Mouse (Mus musculus) neural tube, embryonic 15.5 days (tissue): Measurements from ENCODE around the gene Iqcb1. TPM values are rescaled to one million over a fixed set of nuclear protein-coding genes. Genes with fewer than 3 reads are reported as not detected.

ENCODE experiments used
- ATAC-seq: fragments of 200-750 bp; cut with Nextera tagmentation; 2 replicates; pipeline ENCODE4 v1.8.0; 2017; ENCODE audit warnings: mild to moderate bottlenecking, moderate TSS enrichment, moderate library complexity; ENCODE audit not compliant: low FRiP score
- H3K27ac ChIP-seq: fragments of 300-500 bp; sonication (generic); replicated peaks from 2 replicates; pipeline ENCODE4 v1.5.1; 2015; ENCODE audit warnings: mild to moderate bottlenecking, inconsistent platforms
- H3K27me3 ChIP-seq: fragments of 300-500 bp; sonication (generic); replicated peaks from 2 replicates; pipeline ENCODE4 v1.6.1; 2015; ENCODE audit warnings: inconsistent platforms
- H3K36me3 ChIP-seq: fragments of 300-500 bp; sonication (generic); 2 replicates; pipeline ENCODE4 v1.6.1; 2015; ENCODE audit warnings: inconsistent platforms
- H3K4me1 ChIP-seq: fragments of 300-500 bp; sonication (generic); 2 replicates; pipeline ENCODE4 v1.6.1; 2015; ENCODE audit warnings: inconsistent platforms
- H3K4me2 ChIP-seq: fragments of 300-500 bp; sonication (generic); 2 replicates; pipeline ENCODE4 v1.6.1; 2015; ENCODE audit warnings: inconsistent platforms, mild to moderate bottlenecking, moderate library complexity
- H3K4me3 ChIP-seq: fragments of 300-500 bp; sonication (generic); replicated peaks from 2 replicates; pipeline ENCODE4 v1.5.1; 2015; ENCODE audit warnings: mild to moderate bottlenecking, inconsistent platforms
- H3K9ac ChIP-seq: fragments of 300-500 bp; sonication (generic); replicated peaks from 2 replicates; pipeline ENCODE4 v1.6.1; 2015; ENCODE audit warnings: mild to moderate bottlenecking, inconsistent platforms
- H3K9me3 ChIP-seq: fragments of 300-500 bp; sonication (generic); replicated peaks from 2 replicates; pipeline ENCODE4 v1.6.1; 2016; ENCODE audit warnings: inconsistent platforms
- WGBS: fragments of 180-500 bp; shearing (Covaris S2); methylation state at CpG from one replicate; pipeline ENCODE4 v1.1.7; 2015; ENCODE audit warnings: mixed read lengths; 5-methylcytosine and 5-hydroxymethylcytosine counted together
- microRNA-seq: library from miRNA; unstranded; fragments of <30 nt; microRNA quantifications from one replicate; pipeline ENCODE4, GENCODE M21; 2017
- polyA plus RNA-seq: library from polyadenylated mRNA; unstranded; fragments of >200 nt; fragmentation: Nextera tagmentation; extraction: Ambion mirVana; gene quantifications from 2 replicates; pipeline ENCODE4 v1.2.1, GENCODE M21; 2015

The Iqcb1 gene
- polyA plus RNA-seq, 1 experiment from 2014 or later, result 61.1 TPM

DNA sequence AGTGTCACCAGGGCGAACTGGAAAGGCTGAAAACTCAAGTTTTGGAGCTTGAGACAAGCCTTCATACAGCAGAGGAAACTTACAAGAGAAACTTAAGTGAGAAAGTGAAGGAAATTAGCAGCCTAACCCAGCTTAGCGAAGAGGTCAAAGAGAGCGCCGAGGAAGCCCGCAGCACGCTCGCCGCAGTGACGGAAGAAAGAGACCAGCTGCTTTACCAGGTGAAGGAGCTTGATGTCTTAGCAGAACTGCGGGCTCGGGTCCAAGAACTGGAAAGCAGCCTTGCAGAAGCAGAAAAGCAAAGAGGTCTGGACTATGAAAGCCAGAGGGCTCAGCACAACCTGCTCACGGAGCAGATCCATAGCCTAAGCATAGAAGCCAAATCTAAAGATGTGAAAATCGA is 84.1 kb downstream of the Iqcb1 start:
- no peak for ATAC-seq
- WGBS, result 95% methylated on average over 13 of the region's 13 CpGs
- no peak overlapping the region for H3K27ac ChIP-seq
- H3K4me3 ChIP-seq, result no peak overlapping the region
- H3K4me1 ChIP-seq, result no peaks in the 10 kb centered on the region
- peaks cover 69% of the 10 kb centered on the region for H3K36me3 ChIP-seq
- H3K9ac ChIP-seq, result no peak overlapping the region
- no peak overlapping the region for H3K4me2 ChIP-seq
- no peaks in the 10 kb centered on the region for H3K9me3 ChIP-seq
- H3K27me3 ChIP-seq, result no peaks in the 10 kb centered on the region

DNA sequence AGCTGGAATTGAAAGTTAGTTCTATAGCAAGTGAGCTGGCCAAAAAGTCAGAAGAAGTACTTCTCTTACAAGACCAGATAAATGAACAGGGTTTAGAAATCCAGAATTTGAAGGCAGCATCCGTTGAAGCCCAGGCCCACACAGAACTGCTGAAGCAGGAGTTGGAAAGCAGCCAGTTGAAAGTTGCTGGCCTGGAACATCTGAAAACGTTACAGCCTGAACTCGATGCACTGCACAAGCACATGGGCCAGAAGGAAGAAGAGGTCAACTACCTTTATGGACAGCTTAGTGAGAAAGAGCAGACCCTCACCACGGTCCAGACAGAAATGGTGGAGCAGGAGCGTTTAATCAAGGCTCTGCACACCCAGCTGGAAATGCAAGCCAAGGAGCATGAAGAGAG is 86.0 kb downstream of the Iqcb1 start:
- H3K9ac ChIP-seq, result no peak overlapping the region
- ATAC-seq, result no peak
- H3K4me1 ChIP-seq, result no peaks in the 10 kb centered on the region
- no peak overlapping the region for H3K4me2 ChIP-seq
- 85% methylated on average over 5 of the region's 5 CpGs for WGBS
- no peaks in the 10 kb centered on the region for H3K27me3 ChIP-seq
- peaks cover 74% of the 10 kb centered on the region for H3K36me3 ChIP-seq
- no peaks in the 10 kb centered on the region for H3K9me3 ChIP-seq
- no peak overlapping the region for H3K4me3 ChIP-seq
- no peak overlapping the region for H3K27ac ChIP-seq

DNA sequence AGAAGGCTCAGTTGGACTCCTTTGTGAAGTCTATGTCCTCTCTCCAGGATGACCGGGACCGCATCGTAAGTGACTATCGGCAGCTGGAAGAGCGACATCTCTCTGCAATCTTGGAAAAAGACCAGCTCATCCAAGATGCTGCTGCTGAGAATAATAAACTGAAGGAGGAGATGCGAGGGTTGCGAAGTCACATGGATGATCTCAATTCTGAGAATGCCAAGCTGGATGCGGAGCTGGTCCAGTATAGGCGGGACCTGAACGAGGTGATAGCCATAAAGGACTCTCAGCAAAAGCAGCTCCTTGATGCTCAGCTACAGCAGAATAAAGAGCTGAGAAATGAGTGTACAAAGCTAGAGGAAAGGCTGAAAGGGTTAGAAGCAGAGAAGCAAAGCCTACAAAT is 90.3 kb downstream of the Iqcb1 start:
- Histone ChIP-seq H3K9me3 (no peaks in the 10 kb centered on the region), H3K4me2 (no peak overlapping the region), H3K27me3 (no peaks in the 10 kb centered on the region), H3K36me3 (peaks cover 77% of the 10 kb centered on the region), H3K27ac (no peak overlapping the region), H3K4me1 (no peaks in the 10 kb centered on the region), H3K4me3 (no peak overlapping the region), H3K9ac (no peak overlapping the region)
- WGBS, result 90% methylated on average over 10 of the region's 10 CpGs
- no peak for ATAC-seq

DNA sequence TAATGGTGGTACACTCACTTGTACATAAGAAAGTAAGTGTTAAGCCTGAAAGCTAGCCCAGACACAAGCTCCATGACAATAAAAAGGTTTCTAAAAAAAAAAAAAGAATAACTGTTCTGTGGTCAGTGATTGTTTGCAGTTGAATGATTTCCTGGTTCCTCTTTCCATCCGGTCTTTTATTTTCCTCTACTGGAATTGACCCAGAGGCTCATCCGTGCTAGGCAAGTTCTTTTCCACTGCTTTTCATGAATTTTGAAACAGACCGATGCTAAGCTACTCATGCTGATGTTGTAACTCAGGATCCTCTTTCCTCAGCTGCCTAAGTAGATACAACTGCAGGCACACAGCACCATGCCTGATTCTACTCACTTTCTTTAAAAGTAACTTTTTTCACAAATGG is 92.2 kb downstream of the Iqcb1 start:
- 82% methylated on average over 3 of the region's 3 CpGs for WGBS

DNA sequence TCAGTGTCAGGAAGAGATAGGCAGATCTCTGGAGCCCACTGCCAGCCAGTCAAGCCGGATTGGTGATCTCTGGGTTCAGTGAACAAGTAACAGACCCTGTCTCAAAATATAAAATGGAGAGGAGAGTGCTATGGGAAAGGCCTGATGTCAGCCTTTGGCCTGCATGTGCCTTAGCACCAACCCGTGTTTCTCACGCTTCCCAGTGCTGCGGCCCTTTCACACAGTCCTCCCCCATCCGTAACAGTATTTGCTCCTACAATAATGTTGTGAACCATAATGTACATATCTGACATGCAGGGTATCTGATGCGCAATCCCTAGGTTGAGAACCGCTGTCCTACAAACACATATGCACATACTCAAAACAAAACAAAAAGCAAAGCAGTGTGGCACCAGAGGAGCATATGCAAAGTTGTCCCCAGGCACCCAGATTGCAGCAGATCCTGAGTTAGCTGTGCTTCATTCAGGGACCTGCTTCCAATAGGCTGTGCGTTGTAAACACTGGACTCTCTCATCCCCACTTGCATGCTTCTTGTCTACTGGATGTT is 93.0 kb downstream of the Iqcb1 start:
- Histone ChIP-seq H3K9ac (no peak overlapping the region), H3K4me1 (no peaks in the 10 kb centered on the region), H3K9me3 (no peaks in the 10 kb centered on the region), H3K4me2 (no peak overlapping the region), H3K4me3 (no peak overlapping the region), H3K27ac (no peak overlapping the region), H3K27me3 (no peaks in the 10 kb centered on the region), H3K36me3 (peaks cover 71% of the 10 kb centered on the region)
- 96% methylated on average over 8 of the region's 8 CpGs for WGBS
- ATAC-seq, result no peak

More for the DNA sequence above, 92.2 kb downstream of the Iqcb1 start:
- Histone ChIP-seq H3K9me3 (no peaks in the 10 kb centered on the region), H3K4me2 (no peak overlapping the region), H3K4me3 (no peak overlapping the region), H3K36me3 (peaks cover 71% of the 10 kb centered on the region), H3K9ac (no peak overlapping the region), H3K27ac (no peak overlapping the region), H3K4me1 (no peaks in the 10 kb centered on the region), H3K27me3 (no peaks in the 10 kb centered on the region)
- no peak for ATAC-seq

DNA sequence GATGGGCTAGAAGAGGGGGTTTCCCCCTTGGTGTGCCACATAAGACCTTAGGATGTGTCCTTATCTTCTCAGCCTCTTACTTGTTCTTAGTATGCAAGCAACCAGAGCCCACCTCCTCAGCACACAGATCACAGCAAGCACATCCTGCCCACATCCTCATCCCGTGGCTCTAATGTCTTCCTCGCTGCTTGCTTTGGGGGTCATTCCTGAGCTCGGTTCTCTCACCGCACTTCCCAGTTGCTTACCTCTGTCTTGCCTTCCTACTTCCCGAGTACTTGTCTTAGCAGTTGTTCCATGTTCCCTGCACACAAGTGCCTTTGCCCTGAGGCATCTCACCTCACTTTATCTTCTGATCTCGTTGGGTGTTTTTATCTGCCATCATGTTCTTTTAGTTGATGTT is 93.8 kb downstream of the Iqcb1 start:
- no peak overlapping the region for H3K4me2 ChIP-seq
- no peak overlapping the region for H3K9ac ChIP-seq
- ATAC-seq, result no peak
- H3K27ac ChIP-seq, result no peak overlapping the region
- H3K9me3 ChIP-seq, result no peaks in the 10 kb centered on the region
- H3K36me3 ChIP-seq, result peaks cover 72% of the 10 kb centered on the region
- no peaks in the 10 kb centered on the region for H3K4me1 ChIP-seq
- H3K27me3 ChIP-seq, result no peaks in the 10 kb centered on the region
- WGBS, result 95% methylated on average over 6 of the region's 6 CpGs
- no peak overlapping the region for H3K4me3 ChIP-seq

Small RNA genes within 50 kb of the gene (microRNA-seq; reads per million reads assigned to microRNA genes)
- gene Gm22617, result not detected

Other genes starting within 250 kb of the Iqcb1 start
- 2.0 and 2.1 TPM in 2 replicates for gene Cd86, start 162.3 kb upstream of the Iqcb1 start, polyA plus RNA-seq
- 0.37 and 1.7 TPM in 2 replicates for gene Ildr1, start 134.4 kb upstream of the Iqcb1 start, polyA plus RNA-seq
- 13.0 and 15.3 TPM in 2 replicates for gene Slc15a2, start 43.4 kb upstream of the Iqcb1 start, polyA plus RNA-seq
- 0.50 and 1.1 TPM in 2 replicates for gene Eaf2, start 46.6 kb downstream of the Iqcb1 start, polyA plus RNA-seq
- gene Golgb1, start 46.8 kb downstream of the Iqcb1 start, polyA plus RNA-seq, result 77.8 and 80.4 TPM in 2 replicates
- 2.5 and 15.1 TPM in 2 replicates for gene Hcls1, start 106.6 kb downstream of the Iqcb1 start, polyA plus RNA-seq
- gene Fbxo40, start 162.1 kb downstream of the Iqcb1 start, polyA plus RNA-seq, result 0.03 TPM in 1 of 2 replicates, not detected in the other
- gene Polq, start 183.4 kb downstream of the Iqcb1 start, polyA plus RNA-seq, result 2.8 and 4.6 TPM in 2 replicates